Mouse (Mus musculus) gonadal fat pad, adult 2 months (tissue): ENCODE measurements around the gene Abtb1. TPM values are rescaled to one million over a fixed set of nuclear protein-coding genes. Genes with fewer than 3 reads are reported as not detected.

Source experiments
- DNase-seq: peaks from one replicate; pipeline ENCODE4 v3.0.0-alpha.2; 2012; ENCODE audit warnings: low read depth
- polyA plus RNA-seq: library from polyadenylated mRNA; depleted of rRNA; stranded (reverse); fragments of >200 nt; gene quantifications from 2 replicates; pipeline ENCODE4 v1.2.3, GENCODE M21; 2012; rRNA removed

Gene Abtb1
- polyA plus RNA-seq, result 52.3 and 69.0 TPM in 2 replicates

- peak; percentile 98 for DNase-seq
These were observed at the start of gene Abtb1 for GRCm38 (mm10) chr6:88841781-88842689. Gene Abtb1, minus strand, starts transcription at chr6:88841984.

- DNase-seq, result no peak
These were observed 49.0 kb upstream of the Abtb1 start for GRCm38 (mm10) chr6:88890832-88891231.

- no peak for DNase-seq
These were observed 47.7 kb upstream of the Abtb1 start for GRCm38 (mm10) chr6:88889410-88890042.

- no peak for DNase-seq
These were observed 44.7 kb upstream of the Abtb1 start for GRCm38 (mm10) chr6:88886417-88886967.

GRCm38 (mm10) chr6:88885644-88886416 lies 44.0 kb upstream of the Abtb1 start:
- no peak for DNase-seq

- no peak for DNase-seq
These were observed 42.9 kb upstream of the Abtb1 start for GRCm38 (mm10) chr6:88884690-88885089.

GRCm38 (mm10) chr6:88884195-88884594 lies 42.4 kb upstream of the Abtb1 start:
- DNase-seq, result no peak

- DNase-seq, result no peak
These were observed 39.5 kb upstream of the Abtb1 start for GRCm38 (mm10) chr6:88881334-88881733.

- DNase-seq, result no peak
These were observed 37.7 kb upstream of the Abtb1 start for GRCm38 (mm10) chr6:88879471-88879870.

GRCm38 (mm10) chr6:88874868-88875508 lies 33.2 kb upstream of the Abtb1 start, which contains the start of gene Podxl2:
Gene Podxl2, minus strand, starts transcription at chr6:88875044.
- DNase-seq, result no peak

- DNase-seq, result no peak
These were observed 32.4 kb upstream of the Abtb1 start for GRCm38 (mm10) chr6:88873965-88874867.

- DNase-seq, result no peak
These were observed 31.0 kb upstream of the Abtb1 start for GRCm38 (mm10) chr6:88872811-88873210.

GRCm38 (mm10) chr6:88871546-88871945 lies 29.8 kb upstream of the Abtb1 start:
- DNase-seq, result no peak

GRCm38 (mm10) chr6:88870594-88870993 lies 28.8 kb upstream of the Abtb1 start:
- no peak for DNase-seq

- DNase-seq, result no peak
These were observed 27.7 kb upstream of the Abtb1 start for GRCm38 (mm10) chr6:88869459-88869858.

- DNase-seq, result no peak
These were observed 23.9 kb upstream of the Abtb1 start for GRCm38 (mm10) chr6:88865704-88866103.

- DNase-seq, result no peak
These were observed 19.1 kb upstream of the Abtb1 start for GRCm38 (mm10) chr6:88860914-88861313.

GRCm38 (mm10) chr6:88858341-88858740 lies 16.6 kb upstream of the Abtb1 start:
- no peak for DNase-seq

- no peak for DNase-seq
These were observed 16.0 kb upstream of the Abtb1 start for GRCm38 (mm10) chr6:88857830-88858229.

GRCm38 (mm10) chr6:88857249-88857648 lies 15.5 kb upstream of the Abtb1 start:
- no peak for DNase-seq
